Mouse (Mus musculus) liver, adult 2 months (tissue): ENCODE measurements at regions not wholly inside any gene's neighbourhood (a gene's known extent, or its start where the extent isn't known, plus 50 kb on each side); places are given as distances from the start of the nearest gene placed in this dataset.

Source experiments
- DNase-seq: peaks from one replicate; pipeline ENCODE4 v3.0.0-alpha.2; 2011; ENCODE audit warnings: low read depth, low spot score; ENCODE audit errors: extremely low read depth
- H3K27ac ChIP-seq: fragments of 200-500 bp; replicated peaks from 2 replicates; pipeline ENCODE4 v1.5.1; 2012; ENCODE audit warnings: low read depth, mild to moderate bottlenecking, control low read depth, inconsistent platforms, low read length; ENCODE audit not compliant: insufficient read depth
- H3K27me3 ChIP-seq: fragments of 200-500 bp; 2 replicates; pipeline ENCODE4 v1.6.1; 2012; ENCODE audit warnings: mild to moderate bottlenecking, moderate library complexity, low read length, inconsistent platforms; ENCODE audit not compliant: control insufficient read depth, insufficient read depth
- H3K36me3 ChIP-seq: fragments of 200-500 bp; 2 replicates; pipeline ENCODE4 v1.6.1; 2012; ENCODE audit warnings: low read length, inconsistent platforms; ENCODE audit not compliant: control insufficient read depth, insufficient read depth
- H3K4me1 ChIP-seq: fragments of 200-500 bp; 2 replicates; pipeline ENCODE4 v1.6.1; 2011; ENCODE audit warnings: low read length; ENCODE audit not compliant: control insufficient read depth, insufficient read depth
- H3K4me3 ChIP-seq: fragments of 200-500 bp; 2 replicates; pipeline ENCODE4 v1.5.1; 2011; ENCODE audit warnings: low read depth, mild to moderate bottlenecking, control low read depth, low read length, moderate library complexity; ENCODE audit not compliant: insufficient read depth
- H3K79me2 ChIP-seq: fragments of 200-500 bp; 2 replicates; pipeline ENCODE4 v1.6.1; 2012; ENCODE audit warnings: inconsistent platforms, mild to moderate bottlenecking, low read length, moderate library complexity; ENCODE audit not compliant: control insufficient read depth, insufficient read depth
- H3K9ac ChIP-seq: fragments of 200-500 bp; 2 replicates; pipeline ENCODE4 v1.6.1; 2012; ENCODE audit warnings: low read depth, mild to moderate bottlenecking, control low read depth, inconsistent platforms, low read length
- CTCF ChIP-seq: fragments of 200-500 bp; IDR thresholded peaks from 2 replicates; pipeline ENCODE4 v1.5.1; 2011; ENCODE audit warnings: low read depth, low read length, control low read depth
- POLR2A ChIP-seq: fragments of 200-500 bp; IDR thresholded peaks from 2 replicates; pipeline ENCODE4 v1.6.1; 2011; ENCODE audit warnings: low read length, control low read depth; ENCODE audit not compliant: insufficient read depth; ENCODE audit errors: extremely low read depth
- WGBS: fragments of 180-500 bp; shearing (Covaris S2); methylation state at CpG from one replicate; pipeline ENCODE4 v1.1.7; 2018; 5-methylcytosine and 5-hydroxymethylcytosine counted together

DNA sequence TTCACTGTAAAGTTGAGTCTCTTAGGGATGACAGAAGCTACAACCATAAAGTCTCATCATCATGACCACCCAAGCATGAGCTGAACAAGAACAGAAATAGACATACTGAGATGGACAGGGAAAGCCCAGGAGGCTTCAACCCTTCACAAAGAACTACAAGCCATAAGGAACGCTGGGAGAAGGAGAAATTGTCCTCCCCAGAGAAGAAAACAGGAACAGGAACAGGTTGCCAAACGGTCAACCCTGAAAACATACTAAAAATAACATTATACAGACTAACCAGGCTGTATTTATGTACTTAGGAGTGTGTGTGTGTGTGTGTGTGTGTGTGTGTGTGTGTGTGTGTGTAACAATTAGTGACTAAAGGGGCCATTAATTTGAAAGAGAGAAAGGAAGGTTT is 178.6 kb downstream of the Calcrl start:
- no peaks in the 10 kb centered on the region for H3K36me3 ChIP-seq
- no peaks in the 10 kb centered on the region for H3K27me3 ChIP-seq
- no peak overlapping the region for H3K4me3 ChIP-seq
- TF ChIP-seq CTCF (no peak), POLR2A (no peak)
- no peak for DNase-seq
- H3K27ac ChIP-seq = no peak overlapping the region
- H3K9ac ChIP-seq = no peak overlapping the region
- WGBS = 63% methylated on average over 2 of the region's 2 CpGs
- H3K79me2 ChIP-seq = no peaks in the 10 kb centered on the region
- no peaks in the 10 kb centered on the region; the same call in 1 of the 2 replicates for H3K4me1 ChIP-seq

DNA sequence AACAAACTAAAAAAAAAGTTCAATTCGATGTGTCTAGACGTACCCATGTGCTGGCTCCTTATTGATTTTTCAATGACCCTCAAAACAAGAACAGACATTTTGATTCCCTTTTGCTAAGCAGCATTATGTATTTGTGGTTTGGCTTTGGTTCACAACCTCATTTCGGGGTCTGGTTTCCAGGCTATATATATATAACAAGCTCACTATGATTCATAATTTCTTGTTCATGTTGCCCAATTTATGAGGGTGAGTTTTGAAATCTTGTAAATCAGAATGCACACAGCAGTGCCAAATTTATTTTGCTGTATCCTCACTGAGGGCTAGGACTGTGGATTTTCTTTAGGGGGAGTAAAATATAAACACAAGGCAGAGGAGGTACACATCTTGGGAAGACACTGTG is 177.0 kb downstream of the Calcrl start:
- no peaks in the 10 kb centered on the region for H3K36me3 ChIP-seq
- H3K27ac ChIP-seq = no peak overlapping the region
- 93% methylated on average over 3 of the region's 3 CpGs for WGBS
- DNase-seq = no peak
- H3K79me2 ChIP-seq = no peaks in the 10 kb centered on the region
- no peak overlapping the region for H3K4me3 ChIP-seq
- no peak for TF ChIP-seq POLR2A
- no peak for TF ChIP-seq CTCF
- no peaks in the 10 kb centered on the region for H3K27me3 ChIP-seq
- H3K9ac ChIP-seq = no peak overlapping the region
- no peaks in the 10 kb centered on the region; the same call in 1 of the 2 replicates for H3K4me1 ChIP-seq

DNA sequence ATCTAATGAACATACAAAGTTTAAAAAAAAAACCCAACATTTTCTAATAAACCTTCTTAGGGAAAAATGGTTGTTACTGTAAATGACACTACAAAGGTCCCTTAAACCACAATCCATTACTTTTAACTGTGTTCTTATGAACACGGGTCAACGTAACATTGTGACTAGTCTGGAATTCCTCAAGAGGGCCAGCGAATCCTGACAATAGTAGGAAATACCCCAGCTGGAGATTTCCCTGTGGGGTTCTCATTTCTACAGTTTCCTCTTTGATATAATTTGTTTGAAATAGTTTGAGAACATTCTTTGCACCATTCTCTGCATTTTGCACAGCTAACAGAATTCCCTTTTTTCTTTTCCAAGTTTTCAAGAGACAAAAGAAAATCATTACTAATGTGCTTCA is 175.3 kb downstream of the Calcrl start:
- no peaks in the 10 kb centered on the region for H3K79me2 ChIP-seq
- 58% methylated on average over 3 of the region's 3 CpGs for WGBS
- H3K27ac ChIP-seq = no peak overlapping the region

DNA sequence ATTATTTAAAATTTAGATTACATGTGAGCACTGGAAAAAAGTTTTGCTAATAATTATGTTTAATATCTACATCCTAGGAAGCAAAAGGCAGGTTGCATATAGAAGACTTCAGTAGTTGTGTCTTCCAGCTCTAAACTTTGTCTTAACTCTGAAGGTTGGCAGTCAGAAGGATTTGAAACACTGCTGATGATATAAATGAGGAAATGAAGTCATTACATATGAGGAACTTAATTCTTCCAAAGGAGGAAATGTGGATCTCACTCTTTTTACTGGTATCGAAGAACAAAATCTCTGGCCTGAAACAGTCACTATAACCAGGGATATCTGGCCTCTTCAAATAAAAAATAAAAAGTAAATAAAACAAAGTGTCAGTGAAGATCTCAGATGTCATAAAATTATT is 173.1 kb downstream of the Calcrl start:
- Histone ChIP-seq H3K4me1 (no peaks in the 10 kb centered on the region; the same call in 1 of the 2 replicates), H3K27ac (no peak overlapping the region), H3K27me3 (no peaks in the 10 kb centered on the region), H3K9ac (no peak overlapping the region), H3K79me2 (no peaks in the 10 kb centered on the region), H3K4me3 (no peak overlapping the region), H3K36me3 (no peaks in the 10 kb centered on the region)
- 86% methylated on average over 1 of the region's 1 CpGs for WGBS
- peak; percentile 6 for DNase-seq
- no peak for TF ChIP-seq CTCF
- TF ChIP-seq POLR2A = no peak

More for the DNA sequence above, 175.3 kb downstream of the Calcrl start:
- H3K27me3 ChIP-seq = no peaks in the 10 kb centered on the region
- no peak overlapping the region for H3K4me3 ChIP-seq
- TF ChIP-seq CTCF = no peak
- no peak for TF ChIP-seq POLR2A
- no peaks in the 10 kb centered on the region; the same call in 1 of the 2 replicates for H3K4me1 ChIP-seq
- no peak for DNase-seq
- H3K36me3 ChIP-seq = no peaks in the 10 kb centered on the region
- H3K9ac ChIP-seq = no peak overlapping the region

DNA sequence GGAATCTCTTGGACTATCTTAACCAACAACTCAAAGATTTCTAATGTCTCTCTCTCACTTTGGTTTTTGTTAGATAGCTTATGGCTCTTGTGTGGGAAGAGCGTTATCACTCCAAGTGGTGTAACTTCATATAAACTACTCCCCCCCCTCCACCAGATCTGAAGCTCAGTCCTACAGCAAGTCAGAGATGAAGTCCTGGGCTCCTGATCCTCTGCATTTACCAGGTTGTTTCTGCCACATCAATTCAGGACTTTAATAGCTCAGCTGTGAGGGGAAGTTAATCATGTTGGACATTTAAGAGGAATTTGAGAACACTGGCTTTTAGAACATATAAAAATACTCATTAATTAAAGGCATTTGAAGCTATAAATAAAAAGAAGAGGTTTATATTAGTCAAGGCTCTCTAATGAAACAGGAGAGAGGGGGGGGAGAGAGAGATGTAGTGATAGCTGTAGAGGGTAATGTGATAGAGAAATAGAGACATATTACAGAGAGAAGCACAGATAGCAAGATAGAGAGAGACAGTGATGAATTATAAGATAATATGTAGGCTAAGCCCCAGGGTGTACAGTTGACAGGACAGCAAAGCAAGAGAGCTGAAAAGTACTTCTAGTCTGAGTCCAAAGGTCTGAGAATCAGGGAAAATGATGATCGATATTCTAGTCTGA is 166.7 kb downstream of the Calcrl start:
- DNase-seq = peak; percentile 77
- Histone ChIP-seq H3K4me1 (peaks cover 3% of the 10 kb centered on the region; the same call in 1 of the 2 replicates), H3K27me3 (no peaks in the 10 kb centered on the region), H3K4me3 (no peak overlapping the region), H3K79me2 (no peaks in the 10 kb centered on the region), H3K36me3 (no peaks in the 10 kb centered on the region), H3K9ac (no peak overlapping the region), H3K27ac (no peak overlapping the region)
- WGBS = 60% methylated on average over 2 of the region's 2 CpGs
- TF ChIP-seq CTCF = no peak
- no peak for TF ChIP-seq POLR2A

DNA sequence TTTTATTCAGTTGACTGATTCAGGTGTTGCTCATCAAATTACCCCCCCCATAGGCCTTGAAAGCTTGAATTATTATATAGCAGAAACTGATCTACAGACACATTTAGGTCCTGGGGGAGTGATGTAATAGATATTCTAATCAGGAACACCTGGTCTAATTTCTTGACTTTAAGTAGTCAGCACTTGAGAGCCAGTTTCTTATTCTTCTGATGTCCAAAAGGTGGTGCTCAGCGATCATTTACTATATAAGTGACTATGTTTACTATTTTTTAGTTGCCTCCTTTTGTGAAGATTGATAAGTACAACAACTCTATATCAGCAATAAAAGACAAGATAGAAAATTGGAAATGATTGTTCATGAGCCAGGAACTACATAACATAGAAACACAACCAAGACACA is 166.0 kb downstream of the Calcrl start:
- Histone ChIP-seq H3K27ac (no peak overlapping the region), H3K4me1 (peaks cover 3% of the 10 kb centered on the region; the same call in 1 of the 2 replicates), H3K79me2 (no peaks in the 10 kb centered on the region), H3K36me3 (no peaks in the 10 kb centered on the region), H3K9ac (no peak overlapping the region), H3K27me3 (no peaks in the 10 kb centered on the region), H3K4me3 (no peak overlapping the region)
- no peak for DNase-seq
- WGBS = 91% methylated on average over 1 of the region's 1 CpGs
- TF ChIP-seq CTCF = no peak
- no peak for TF ChIP-seq POLR2A
